Mouse (Mus musculus): ENCODE measurements around the gene Mctp2. TPM values are rescaled to one million over a fixed set of nuclear protein-coding genes. Genes with fewer than 3 reads are reported as not detected.

Mctp2 gene
- polyA plus RNA-seq, 1 experiment from 2014 or later, result 4.9 TPM

DNA sequence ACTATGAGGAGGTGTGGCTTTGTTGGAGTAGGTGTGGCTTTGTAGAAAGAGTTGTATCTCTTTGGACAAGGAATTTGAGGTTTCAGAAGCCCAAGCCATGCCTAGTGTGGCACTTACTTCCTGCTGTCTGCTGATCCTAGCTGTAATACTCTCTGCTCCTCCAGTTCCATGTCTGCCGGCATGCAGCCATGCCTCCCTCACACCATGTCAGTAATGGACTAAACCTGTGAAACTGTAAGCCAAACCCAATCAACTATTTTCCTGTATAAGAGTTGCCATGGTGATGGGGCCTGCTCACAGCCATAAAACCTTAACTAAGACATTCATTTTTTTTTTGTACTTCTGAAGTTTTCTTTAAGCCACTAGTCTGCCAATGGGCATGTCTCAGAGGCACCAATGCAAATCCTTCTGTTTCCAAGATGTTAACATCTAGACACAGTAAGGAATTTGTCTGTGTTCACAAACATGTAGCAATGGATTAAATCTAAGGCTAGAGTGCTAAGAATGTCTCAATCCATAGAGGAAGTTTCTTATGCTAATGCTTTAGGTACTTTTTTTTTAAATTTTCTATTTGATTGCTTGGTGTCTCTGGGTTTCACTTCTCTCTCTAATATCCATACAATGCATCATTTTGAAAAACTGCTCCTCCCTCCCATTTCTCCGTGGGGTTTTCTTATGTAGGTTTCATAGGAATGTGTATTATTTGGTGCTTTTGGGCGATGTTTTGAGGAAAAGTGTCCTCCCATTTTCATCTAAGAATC is 197.6 kb downstream of the Mctp2 start:
- H3K4me3 ChIP-seq (replicated peaks), result no peak overlapping the region
- H3K4me2 ChIP-seq, result no peak overlapping the region
- H3K9ac ChIP-seq, result no peak overlapping the region
- no peaks in the 10 kb centered on the region for H3K4me1 ChIP-seq
- H3K27ac ChIP-seq, result no peak overlapping the region
- H3K9me3 ChIP-seq (replicated peaks), result no peaks in the 10 kb centered on the region
- ATAC-seq (replicated peaks; ENCODE audit: low FRiP score), result no peak
- no peaks in the 10 kb centered on the region for H3K27me3 ChIP-seq
- WGBS, result 74% methylated on average over 3 of the region's 3 CpGs
- no peaks in the 10 kb centered on the region for H3K36me3 ChIP-seq

DNA sequence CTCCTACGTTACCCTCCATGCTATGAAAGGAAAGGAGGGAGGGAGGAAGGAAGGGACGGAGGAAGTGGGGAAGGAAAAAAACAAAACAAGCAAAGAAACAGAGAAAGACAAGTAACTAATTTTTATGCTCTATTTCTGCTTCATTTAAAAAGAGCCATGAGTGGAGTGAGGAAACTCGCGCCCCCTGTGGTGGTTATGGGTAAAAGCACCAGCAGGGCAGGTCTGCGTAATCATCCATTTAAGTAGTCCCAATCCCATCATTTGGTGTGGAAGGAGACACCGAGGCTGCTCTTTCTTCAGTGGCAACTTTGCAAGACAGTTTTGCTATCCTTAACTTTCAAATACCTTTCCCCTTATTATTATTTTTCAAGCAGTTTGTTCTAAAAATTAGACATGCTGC is 202.2 kb downstream of the Mctp2 start:
- ATAC-seq (replicated peaks; ENCODE audit: low FRiP score), result no peak
- H3K4me1 ChIP-seq, result no peaks in the 10 kb centered on the region

DNA sequence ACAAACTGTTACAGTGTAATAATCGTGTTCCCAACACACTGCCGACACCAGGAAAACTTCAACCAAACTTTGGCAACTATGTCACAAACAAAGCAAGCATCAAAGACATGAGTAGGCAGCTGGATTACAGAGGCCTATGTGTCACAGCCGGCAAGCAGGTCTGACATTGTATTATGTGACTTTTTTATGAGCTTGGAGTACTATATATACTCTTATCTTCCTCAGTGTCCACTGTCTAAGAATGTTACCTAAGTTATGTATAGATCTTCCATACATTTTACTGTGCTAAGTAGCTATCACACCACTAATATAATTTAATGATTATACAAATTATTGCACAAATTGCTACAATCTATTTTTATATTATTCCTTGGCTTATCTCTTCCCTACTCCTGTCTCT is 202.8 kb downstream of the Mctp2 start:
- H3K4me2 ChIP-seq, result no peak overlapping the region
- no peak overlapping the region for H3K9ac ChIP-seq
- H3K4me3 ChIP-seq (replicated peaks), result no peak overlapping the region
- H3K4me1 ChIP-seq, result no peaks in the 10 kb centered on the region
- H3K36me3 ChIP-seq, result no peaks in the 10 kb centered on the region
- ATAC-seq (replicated peaks; ENCODE audit: low FRiP score), result no peak
- H3K27me3 ChIP-seq, result no peaks in the 10 kb centered on the region
- WGBS, result 70% methylated on average over 3 of the region's 3 CpGs
- H3K27ac ChIP-seq, result no peak overlapping the region
- no peaks in the 10 kb centered on the region for H3K9me3 ChIP-seq (replicated peaks)

More for the DNA sequence above, 202.2 kb downstream of the Mctp2 start:
- WGBS, result 65% methylated on average over 6 of the region's 6 CpGs
- H3K4me2 ChIP-seq, result no peak overlapping the region
- H3K36me3 ChIP-seq, result no peaks in the 10 kb centered on the region
- no peak overlapping the region for H3K9ac ChIP-seq
- H3K9me3 ChIP-seq (replicated peaks), result no peaks in the 10 kb centered on the region
- no peak overlapping the region for H3K4me3 ChIP-seq (replicated peaks)
- H3K27me3 ChIP-seq, result no peaks in the 10 kb centered on the region
- H3K27ac ChIP-seq, result no peak overlapping the region

DNA sequence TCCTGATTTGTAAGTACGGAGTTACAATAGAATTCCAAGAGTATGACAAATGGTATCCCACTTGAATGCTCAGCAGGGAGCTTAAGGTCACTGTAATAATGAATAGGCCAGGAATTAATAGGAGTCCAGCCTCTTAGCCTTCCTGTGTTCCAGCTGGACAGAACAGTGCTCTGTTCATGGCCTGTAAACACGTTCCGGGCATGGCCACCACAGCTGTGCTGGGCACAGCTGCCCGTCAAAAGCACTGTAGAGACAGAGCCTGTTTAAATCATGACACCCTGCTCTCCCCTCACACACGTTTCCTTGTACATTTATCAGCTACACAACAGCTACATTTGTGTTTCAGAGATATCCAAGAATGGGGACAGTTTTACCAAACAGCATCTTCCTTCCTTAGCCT is 205.7 kb downstream of the Mctp2 start:
- Histone ChIP-seq H3K4me2 (no peak overlapping the region), H3K36me3 (no peaks in the 10 kb centered on the region), H3K4me3 (replicated peaks) (no peak overlapping the region), H3K27ac (no peak overlapping the region), H3K9me3 (replicated peaks) (no peaks in the 10 kb centered on the region), H3K27me3 (no peaks in the 10 kb centered on the region), H3K4me1 (no peaks in the 10 kb centered on the region), H3K9ac (no peak overlapping the region)
- WGBS, result 67% methylated on average over 5 of the region's 5 CpGs
- ATAC-seq (replicated peaks; ENCODE audit: low FRiP score), result no peak

DNA sequence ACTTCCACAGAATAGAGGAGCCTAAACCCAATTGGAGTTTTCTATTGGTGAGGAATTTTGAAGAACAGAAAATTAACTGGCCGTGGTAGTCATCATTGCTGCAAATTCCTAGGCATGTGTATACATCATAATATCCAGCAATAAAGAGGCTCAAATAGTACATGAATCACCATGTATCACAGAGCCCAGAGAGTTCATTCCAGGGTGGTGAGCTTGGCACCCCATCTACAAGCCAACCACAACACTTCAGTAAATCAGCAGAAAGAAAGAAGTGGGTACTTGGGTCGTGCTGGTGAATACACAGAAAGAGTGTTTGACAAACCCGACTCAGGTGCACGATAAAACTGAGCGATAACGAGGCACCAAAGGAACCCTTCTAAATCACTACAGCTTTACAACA is 207.8 kb downstream of the Mctp2 start:
- H3K27ac ChIP-seq, result no peak overlapping the region
- H3K36me3 ChIP-seq, result no peaks in the 10 kb centered on the region
- no peak overlapping the region for H3K4me2 ChIP-seq
- H3K9me3 ChIP-seq (replicated peaks), result no peaks in the 10 kb centered on the region
- H3K27me3 ChIP-seq, result no peaks in the 10 kb centered on the region
- no peak overlapping the region for H3K4me3 ChIP-seq (replicated peaks)
- H3K9ac ChIP-seq, result no peak overlapping the region
- H3K4me1 ChIP-seq, result no peaks in the 10 kb centered on the region
- no peak for ATAC-seq (replicated peaks; ENCODE audit: low FRiP score)
- 94% methylated on average over 6 of the region's 6 CpGs for WGBS

DNA sequence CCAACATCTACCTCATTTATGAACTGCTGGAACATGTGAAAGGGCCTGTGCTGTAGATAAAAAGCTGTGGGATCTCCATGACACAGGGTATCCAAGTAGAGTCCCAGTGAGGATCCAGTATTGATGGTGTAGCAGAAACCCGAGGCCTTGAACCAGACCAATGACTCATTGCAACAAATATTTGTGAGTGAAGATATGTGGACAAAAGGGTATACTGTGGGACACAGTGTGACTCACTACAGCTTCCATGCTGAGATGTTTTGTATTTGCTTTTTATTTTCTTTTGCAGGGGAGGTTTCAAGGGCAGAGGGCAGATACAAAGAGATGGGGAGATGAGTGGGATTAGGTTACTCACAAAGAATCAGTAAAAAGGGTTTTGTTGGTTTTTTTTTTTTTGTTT is 209.4 kb downstream of the Mctp2 start:
- ATAC-seq (replicated peaks; ENCODE audit: low FRiP score), result no peak
- 72% methylated on average over 1 of the region's 1 CpGs for WGBS

DNA sequence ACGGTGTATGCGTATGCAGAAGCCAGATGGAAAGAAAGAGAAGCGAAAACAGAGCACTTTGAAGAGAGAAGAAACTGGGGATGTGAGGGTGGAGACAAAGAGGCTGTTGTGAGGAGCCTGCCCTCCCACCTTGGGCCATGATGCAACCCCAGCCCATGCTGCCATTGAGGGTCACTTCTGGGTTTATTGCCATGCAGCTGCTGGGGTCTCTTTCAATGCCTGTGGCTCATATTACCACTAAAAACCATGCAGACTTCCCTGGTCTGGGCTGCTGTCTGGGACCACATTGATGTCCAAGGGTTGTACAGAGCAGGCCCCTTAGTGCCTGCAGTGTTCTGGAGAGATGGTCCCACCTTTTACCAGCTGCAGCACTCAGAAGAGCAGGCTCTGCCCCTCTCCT is 210.0 kb downstream of the Mctp2 start:
- H3K36me3 ChIP-seq, result no peaks in the 10 kb centered on the region
- H3K4me3 ChIP-seq (replicated peaks), result no peak overlapping the region
- no peak overlapping the region for H3K4me2 ChIP-seq
- H3K27me3 ChIP-seq, result no peaks in the 10 kb centered on the region
- no peak overlapping the region for H3K27ac ChIP-seq
- WGBS, result 66% methylated on average over 3 of the region's 3 CpGs
- no peak for ATAC-seq (replicated peaks; ENCODE audit: low FRiP score)
- no peaks in the 10 kb centered on the region for H3K9me3 ChIP-seq (replicated peaks)
- H3K4me1 ChIP-seq, result no peaks in the 10 kb centered on the region
- no peak overlapping the region for H3K9ac ChIP-seq

More for the DNA sequence above, 209.4 kb downstream of the Mctp2 start:
- Histone ChIP-seq H3K27me3 (no peaks in the 10 kb centered on the region), H3K4me2 (no peak overlapping the region), H3K4me1 (no peaks in the 10 kb centered on the region), H3K4me3 (replicated peaks) (no peak overlapping the region), H3K27ac (no peak overlapping the region), H3K9me3 (replicated peaks) (no peaks in the 10 kb centered on the region), H3K36me3 (no peaks in the 10 kb centered on the region), H3K9ac (no peak overlapping the region)

DNA sequence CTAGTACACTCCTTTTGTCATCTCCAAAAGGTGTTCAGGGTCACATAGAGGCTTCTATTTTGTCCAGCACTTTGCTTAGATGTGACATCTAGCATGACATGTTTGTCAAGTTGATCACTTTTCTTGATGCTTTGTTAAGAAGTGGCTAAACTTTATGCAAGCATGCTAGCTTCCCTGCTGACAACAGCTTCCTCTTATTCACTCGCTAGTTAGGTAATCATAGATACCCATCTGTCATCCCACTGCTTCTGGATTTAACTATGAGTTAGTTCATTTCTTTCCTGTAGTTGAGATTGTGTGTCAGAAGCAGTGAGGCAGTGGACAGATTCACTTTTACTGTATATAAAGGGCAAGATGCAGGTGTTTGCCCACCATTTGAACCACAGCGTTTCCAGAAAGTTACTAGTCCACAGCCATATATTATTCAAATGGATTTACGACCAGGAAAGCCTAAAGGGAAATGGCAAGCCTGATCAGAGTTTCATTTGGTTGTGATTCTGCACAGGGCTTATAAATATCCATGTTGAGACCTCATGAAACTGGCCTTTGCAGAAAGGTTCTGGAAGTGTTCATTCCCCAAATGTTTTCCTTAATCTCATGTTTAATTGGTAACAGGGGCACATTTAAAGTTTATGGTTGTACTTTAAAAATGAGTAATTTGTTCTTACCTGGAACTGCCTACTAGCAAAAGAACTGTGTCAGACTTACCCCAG is 216.8 kb downstream of the Mctp2 start:
- Histone ChIP-seq H3K4me3 (replicated peaks) (no peak overlapping the region), H3K4me2 (no peak overlapping the region), H3K9ac (no peak overlapping the region), H3K4me1 (no peaks in the 10 kb centered on the region), H3K9me3 (replicated peaks) (no peaks in the 10 kb centered on the region), H3K27ac (no peak overlapping the region), H3K36me3 (no peaks in the 10 kb centered on the region), H3K27me3 (no peaks in the 10 kb centered on the region)
- WGBS, result 36% methylated on average over 3 of the region's 3 CpGs
- ATAC-seq (replicated peaks; ENCODE audit: low FRiP score), result no peak

DNA sequence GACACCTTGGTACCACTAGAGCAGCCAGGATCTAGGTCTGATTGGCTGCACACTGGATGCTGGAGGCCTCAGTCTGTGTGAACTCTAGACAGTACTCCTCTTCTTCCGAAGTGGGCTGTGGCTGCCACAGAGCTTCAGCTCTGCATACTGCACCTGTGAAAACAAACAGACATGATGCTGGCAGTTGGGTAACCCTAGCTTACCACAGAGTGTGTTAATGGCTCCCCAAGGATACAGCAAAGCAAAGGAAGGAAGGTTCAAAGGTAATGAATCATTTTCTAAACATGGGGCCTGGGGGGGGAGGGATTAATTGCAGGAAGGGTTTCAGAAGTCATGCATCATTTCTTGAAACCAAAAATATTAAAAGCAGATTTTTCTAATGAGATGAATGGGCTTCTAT is 225.7 kb downstream of the Mctp2 start:
- Histone ChIP-seq H3K27me3 (no peaks in the 10 kb centered on the region), H3K9ac (no peak overlapping the region), H3K4me1 (no peaks in the 10 kb centered on the region), H3K36me3 (no peaks in the 10 kb centered on the region), H3K4me3 (replicated peaks) (no peak overlapping the region), H3K4me2 (no peak overlapping the region), H3K27ac (no peak overlapping the region), H3K9me3 (replicated peaks) (no peaks in the 10 kb centered on the region)
- WGBS, result 35% methylated on average over 1 of the region's 1 CpGs
- ATAC-seq (replicated peaks; ENCODE audit: low FRiP score), result 0 out of 2 replicates have a peak, but pooled peaks have one; percentile 40

DNA sequence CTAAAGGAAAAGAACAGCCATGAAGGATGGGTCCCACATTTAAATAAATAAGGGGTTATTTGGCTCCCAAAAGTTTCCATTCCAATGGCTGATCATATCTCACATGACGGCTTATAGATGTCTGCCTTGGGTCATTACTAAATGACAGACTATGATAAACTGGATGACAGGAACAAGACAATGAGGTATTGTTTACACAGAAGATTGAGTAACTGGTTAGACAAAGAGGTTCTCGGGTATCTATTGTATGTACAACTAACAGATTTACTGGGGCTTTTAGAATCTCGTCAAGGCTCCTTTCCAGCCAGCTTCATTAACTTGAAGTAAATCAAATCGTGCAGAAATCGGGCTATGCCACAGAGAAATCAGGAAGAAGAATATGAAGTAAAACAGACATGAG is 227.5 kb downstream of the Mctp2 start:
- Histone ChIP-seq H3K36me3 (no peaks in the 10 kb centered on the region), H3K9me3 (replicated peaks) (no peaks in the 10 kb centered on the region), H3K27ac (no peak overlapping the region), H3K27me3 (no peaks in the 10 kb centered on the region), H3K4me1 (no peaks in the 10 kb centered on the region), H3K4me3 (replicated peaks) (no peak overlapping the region), H3K4me2 (no peak overlapping the region), H3K9ac (no peak overlapping the region)
- WGBS, result 37% methylated on average over 5 of the region's 5 CpGs
- ATAC-seq (replicated peaks; ENCODE audit: low FRiP score), result no peak

DNA sequence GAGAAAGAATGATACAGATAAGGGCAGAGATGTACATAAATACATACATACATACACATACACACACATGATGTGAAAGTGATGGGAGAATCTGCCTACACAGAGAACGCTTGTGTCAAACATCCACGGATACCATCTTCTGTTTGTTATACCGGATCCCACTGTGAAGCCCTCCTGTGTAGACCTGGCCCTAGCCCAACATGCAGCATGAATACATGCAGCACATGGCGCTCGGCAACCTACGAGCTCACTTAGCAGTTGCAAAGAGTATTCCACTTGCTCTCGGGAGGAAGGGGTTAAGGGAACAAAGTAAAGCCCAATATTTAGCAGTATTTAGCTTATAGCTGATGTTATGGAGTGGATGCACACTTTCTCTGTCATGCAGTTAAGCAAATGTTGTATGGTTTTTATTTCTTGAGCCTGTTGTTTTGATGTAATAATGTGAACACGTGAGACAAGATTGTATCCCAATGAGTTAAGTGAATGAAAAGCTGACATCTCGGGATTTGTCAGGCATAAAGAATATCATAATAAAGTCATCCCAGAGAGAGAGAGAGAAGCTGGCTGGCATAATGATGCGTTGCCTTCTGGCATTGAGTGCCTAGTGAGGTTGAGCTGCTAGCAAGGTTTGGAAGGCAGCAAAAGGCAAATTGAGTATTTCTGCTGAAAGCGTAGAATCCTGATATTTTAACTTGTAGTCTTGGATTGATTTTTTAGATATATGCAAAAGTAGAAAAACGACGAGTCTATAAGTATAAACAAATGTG is 234.8 kb downstream of the Mctp2 start:
- Histone ChIP-seq H3K4me3 (replicated peaks) (no peak overlapping the region), H3K27ac (no peak overlapping the region), H3K36me3 (no peaks in the 10 kb centered on the region), H3K4me1 (no peaks in the 10 kb centered on the region), H3K4me2 (no peak overlapping the region), H3K9me3 (replicated peaks) (no peaks in the 10 kb centered on the region), H3K27me3 (no peaks in the 10 kb centered on the region), H3K9ac (no peak overlapping the region)
- no peak for ATAC-seq (replicated peaks; ENCODE audit: low FRiP score)
- WGBS, result 83% methylated on average over 13 of the region's 13 CpGs

DNA sequence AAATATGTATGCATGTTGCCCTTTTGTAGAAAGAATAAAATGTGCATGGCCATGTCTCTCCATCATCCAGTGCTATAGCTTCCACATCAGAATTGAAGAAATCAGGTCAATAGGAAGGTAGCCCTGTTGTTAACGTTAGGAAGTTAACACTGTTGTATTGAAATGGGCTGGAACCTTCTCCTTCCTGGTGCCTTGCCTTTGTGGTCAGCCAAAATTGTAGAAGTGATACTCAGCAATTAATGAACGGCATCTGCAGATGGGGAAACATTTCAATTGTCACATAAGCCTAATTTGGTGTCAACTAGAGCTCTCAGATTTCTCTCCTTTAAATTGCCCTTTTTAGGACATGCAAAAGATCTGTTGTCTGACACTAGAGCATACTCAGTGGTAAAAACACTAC is 238.0 kb downstream of the Mctp2 start:
- Histone ChIP-seq H3K27me3 (no peaks in the 10 kb centered on the region), H3K36me3 (no peaks in the 10 kb centered on the region), H3K4me1 (no peaks in the 10 kb centered on the region), H3K27ac (no peak overlapping the region), H3K9me3 (replicated peaks) (no peaks in the 10 kb centered on the region), H3K9ac (no peak overlapping the region), H3K4me2 (no peak overlapping the region), H3K4me3 (replicated peaks) (no peak overlapping the region)
- ATAC-seq (replicated peaks; ENCODE audit: low FRiP score), result no peak
- WGBS, result 64% methylated on average over 2 of the region's 2 CpGs

Data from kidney, embryonic 15.5 days (tissue).